Mouse (Mus musculus) intestine, postnatal 0 days (tissue): ENCODE results near the gene Trp53bp2. TPM values are rescaled to one million over a fixed set of nuclear protein-coding genes. Genes with fewer than 3 reads are reported as not detected.

Experiments used
- ATAC-seq: fragments of 200-750 bp; cut with Nextera tagmentation; 2 replicates; pipeline ENCODE4 v1.8.0; 2017; ENCODE audit warnings: mild to moderate bottlenecking, moderate TSS enrichment, moderate library complexity
- H3K27ac ChIP-seq: fragments of 300-500 bp; sonication (generic); 2 replicates; pipeline ENCODE4 v1.5.1; 2014; ENCODE audit warnings: mild to moderate bottlenecking, low read depth, low read length, moderate library complexity
- H3K27me3 ChIP-seq: fragments of 300-500 bp; sonication (generic); replicated peaks from 2 replicates; pipeline ENCODE4 v1.6.1; 2014; ENCODE audit warnings: low read length, mixed read lengths; ENCODE audit not compliant: control insufficient read depth, insufficient read depth
- H3K36me3 ChIP-seq: fragments of 300-500 bp; sonication (generic); 2 replicates; pipeline ENCODE4 v1.6.1; 2014; ENCODE audit warnings: mild to moderate bottlenecking, moderate library complexity; ENCODE audit not compliant: control insufficient read depth, insufficient read depth
- H3K4me1 ChIP-seq: fragments of 300-500 bp; sonication (generic); replicated peaks from 2 replicates; pipeline ENCODE4 v1.6.1; 2014; ENCODE audit warnings: antibody characterized with exemption, low read length, mixed read lengths; ENCODE audit not compliant: control insufficient read depth, insufficient read depth
- H3K4me2 ChIP-seq: fragments of 300-500 bp; sonication (generic); replicated peaks from 2 replicates; pipeline ENCODE4 v1.6.1; 2014; ENCODE audit warnings: low read depth, mild to moderate bottlenecking, moderate library complexity
- H3K4me3 ChIP-seq: fragments of 300-500 bp; sonication (generic); 2 replicates; pipeline ENCODE4 v1.5.1; 2014; ENCODE audit warnings: low read depth, low read length
- H3K9ac ChIP-seq: fragments of 300-500 bp; sonication (generic); 2 replicates; pipeline ENCODE4 v1.6.1; 2014; ENCODE audit warnings: mild to moderate bottlenecking, low read depth, low read length
- H3K9me3 ChIP-seq: fragments of 300-500 bp; sonication (generic); 2 replicates; pipeline ENCODE4 v1.6.1; 2016; ENCODE audit warnings: mixed run types; ENCODE audit not compliant: control insufficient read depth
- CTCF ChIP-seq: sonication (generic); IDR thresholded peaks from 2 replicates; pipeline ENCODE4 v1.5.1; 2016; ENCODE audit warnings: low read depth, mild to moderate bottlenecking, control low read depth, antibody characterized with exemption, moderate library complexity
- WGBS: fragments of 180-500 bp; shearing (Covaris S2); extraction: QIAGEN DNeasy Blood & Tissue Kit; methylation state at CpG from one replicate; pipeline ENCODE4 v1.1.7; 2014; 5-methylcytosine and 5-hydroxymethylcytosine counted together
- polyA plus RNA-seq: library from polyadenylated mRNA; unstranded; fragments of >200 nt; fragmentation: Nextera tagmentation; extraction: Ambion mirVana; gene quantifications from 2 replicates; pipeline ENCODE4 v1.2.1, GENCODE M21; 2015

Gene Trp53bp2
- polyA plus RNA-seq, 1 experiment from 2014 or later, result 10.8 TPM

DNA sequence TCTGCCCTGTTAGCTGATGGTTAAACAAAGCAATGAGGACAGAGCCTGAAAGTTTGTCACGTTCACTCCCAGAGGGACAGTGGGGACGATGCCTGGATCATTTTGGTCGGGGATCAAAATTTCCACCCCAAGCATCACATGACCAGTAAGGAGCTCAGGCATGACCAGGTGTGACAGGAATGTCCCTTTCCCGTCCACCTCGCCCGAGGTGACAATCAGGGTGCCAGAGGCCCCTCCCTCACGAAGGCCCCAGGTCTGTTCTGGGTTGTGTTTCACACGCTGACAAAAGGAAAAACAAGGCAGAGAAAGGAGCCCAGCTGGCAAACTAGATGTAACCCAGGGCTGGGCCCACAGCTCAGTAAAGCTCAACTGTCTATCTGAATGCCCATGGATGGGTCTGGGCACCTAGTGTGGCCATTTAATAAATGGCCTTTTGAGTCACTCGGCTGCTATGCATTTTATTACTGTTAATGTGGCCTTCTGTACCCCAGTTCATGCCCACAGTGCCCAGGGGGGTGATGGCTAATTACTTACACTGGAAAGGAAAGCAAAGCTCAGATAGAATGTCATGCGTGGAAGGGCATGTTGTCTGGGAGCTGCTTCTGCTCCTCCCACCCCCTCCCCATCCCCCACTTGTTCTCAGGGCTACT lies 72.8 kb downstream of the Trp53bp2 start:
- no peaks in the 10 kb centered on the region for H3K9me3 ChIP-seq
- peaks cover 8% of the 10 kb centered on the region; the same call in 1 of the 2 replicates for H3K4me1 ChIP-seq
- peaks cover 67% of the 10 kb centered on the region for H3K36me3 ChIP-seq
- H3K9ac ChIP-seq, result no peak overlapping the region
- H3K27ac ChIP-seq, result no peak overlapping the region
- ATAC-seq, result no peak
- WGBS, result 81% methylated on average over 10 of the region's 10 CpGs
- H3K4me3 ChIP-seq, result no peak overlapping the region
- no peak overlapping the region for H3K4me2 ChIP-seq
- no peak for TF ChIP-seq CTCF
- H3K27me3 ChIP-seq, result no peaks in the 10 kb centered on the region

DNA sequence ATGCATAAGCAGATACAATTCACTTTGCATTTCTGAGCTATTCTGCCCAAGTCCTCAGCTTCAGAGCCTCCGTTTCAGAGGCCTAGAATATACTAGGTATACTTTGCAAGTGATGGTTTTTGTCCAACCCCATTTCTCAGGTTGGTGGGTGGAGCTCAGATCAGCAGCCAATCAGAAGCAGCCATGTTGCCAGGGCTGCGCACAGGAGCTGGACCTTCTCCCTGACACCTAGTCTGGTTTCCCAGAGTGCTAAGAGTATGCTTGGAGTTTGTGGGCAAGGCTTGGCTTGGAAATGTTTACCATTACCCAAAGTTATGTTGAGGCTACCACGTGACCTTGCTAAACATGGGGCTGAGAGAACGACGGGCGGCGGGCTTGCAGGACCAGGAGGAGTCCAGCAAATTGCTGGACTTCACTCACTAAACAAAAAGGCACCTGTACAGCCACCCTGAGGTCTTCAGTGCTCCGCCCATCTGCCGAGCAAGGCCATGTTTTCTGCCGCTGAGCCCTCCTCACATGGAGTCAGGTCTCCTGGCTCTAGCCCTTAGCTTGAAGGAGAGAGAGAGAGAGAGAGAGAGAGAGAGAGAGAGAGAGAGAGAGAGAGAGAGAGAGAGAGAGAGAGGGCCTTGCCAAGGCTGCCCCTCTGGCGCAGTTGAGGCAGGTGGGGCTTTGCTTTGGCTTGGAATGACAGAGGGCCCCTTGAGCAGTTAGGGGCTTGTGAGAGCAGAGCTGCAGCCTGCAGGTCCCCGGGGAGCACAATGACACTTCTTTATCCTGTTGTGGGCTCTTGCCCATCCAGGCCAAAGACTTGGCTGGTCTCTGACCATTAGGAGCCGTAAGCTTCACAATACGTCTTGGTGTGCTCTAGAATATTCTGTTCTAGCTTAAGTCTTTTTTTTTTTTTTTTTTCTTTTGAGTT lies 74.3 kb downstream of the Trp53bp2 start:
- Histone ChIP-seq H3K4me3 (no peak overlapping the region), H3K9ac (no peak overlapping the region), H3K27me3 (no peaks in the 10 kb centered on the region), H3K27ac (no peak overlapping the region), H3K4me1 (peaks cover 8% of the 10 kb centered on the region; the same call in 1 of the 2 replicates), H3K9me3 (no peaks in the 10 kb centered on the region), H3K4me2 (no peak overlapping the region), H3K36me3 (peaks cover 55% of the 10 kb centered on the region)
- 89% methylated on average over 14 of the region's 14 CpGs for WGBS
- TF ChIP-seq CTCF, result no peak
- ATAC-seq, result no peak

- H3K36me3 ChIP-seq, result peaks cover 56% of the 10 kb centered on the region
- no peak for ATAC-seq
- H3K9ac ChIP-seq, result no peak overlapping the region
- no peaks in the 10 kb centered on the region for H3K9me3 ChIP-seq
- peaks cover 8% of the 10 kb centered on the region; the same call in 1 of the 2 replicates for H3K4me1 ChIP-seq
- no peak overlapping the region for H3K4me3 ChIP-seq
- TF ChIP-seq CTCF, result no peak
- no peak overlapping the region for H3K4me2 ChIP-seq
- H3K27ac ChIP-seq, result no peak overlapping the region
- H3K27me3 ChIP-seq, result no peaks in the 10 kb centered on the region
- 90% methylated on average over 12 of the region's 12 CpGs for WGBS
Observed at GRCm38 (mm10) chr1:182483910-182484274, 74.9 kb downstream of the Trp53bp2 start.

DNA sequence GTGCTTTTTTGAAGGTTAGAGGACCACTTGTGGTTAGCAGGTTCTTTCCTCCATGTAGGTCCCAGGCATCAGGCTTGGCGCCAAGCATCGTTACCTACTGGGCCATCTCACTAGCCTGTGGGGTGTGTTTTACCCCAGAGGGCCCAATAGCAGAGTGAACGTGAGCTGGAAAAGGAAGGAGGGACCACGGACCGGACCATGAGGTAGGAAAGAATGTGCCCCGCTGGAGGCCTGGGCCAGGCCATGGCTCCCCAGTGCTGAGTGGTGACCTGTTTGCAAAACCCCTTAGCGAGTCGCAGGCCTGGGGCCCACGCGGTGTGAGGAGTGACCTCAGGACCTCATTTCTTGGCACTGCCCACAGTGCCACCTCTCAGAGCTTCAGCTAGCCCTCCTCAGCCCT lies 79.5 kb downstream of the Trp53bp2 start:
- Histone ChIP-seq H3K9ac (no peak overlapping the region), H3K27ac (no peak overlapping the region), H3K27me3 (no peaks in the 10 kb centered on the region), H3K4me1 (no peaks in the 10 kb centered on the region), H3K9me3 (no peaks in the 10 kb centered on the region), H3K36me3 (peaks cover 41% of the 10 kb centered on the region; the same call in 1 of the 2 replicates), H3K4me3 (no peak overlapping the region), H3K4me2 (no peak overlapping the region)
- TF ChIP-seq CTCF, result no peak
- WGBS, result 95% methylated on average over 10 of the region's 10 CpGs
- no peak for ATAC-seq

- Histone ChIP-seq H3K4me1 (0 out of 2 replicates have a peak, but pooled peaks cover 4% of the 10 kb centered on the region), H3K36me3 (peaks cover 40% of the 10 kb centered on the region; the same call in 1 of the 2 replicates), H3K9ac (no peak overlapping the region), H3K9me3 (no peaks in the 10 kb centered on the region), H3K27me3 (no peaks in the 10 kb centered on the region), H3K4me2 (peak overlapping the region; percentile 40), H3K4me3 (no peak overlapping the region), H3K27ac (no peak overlapping the region)
- ATAC-seq, result peak; percentile 89
- 10% methylated on average over 21 of the region's 21 CpGs for WGBS
- peak; percentile 97 for TF ChIP-seq CTCF
Observed at GRCm38 (mm10) chr1:182489803-182490452, 81.0 kb downstream of the Trp53bp2 start.

- Histone ChIP-seq H3K27me3 (no peaks in the 10 kb centered on the region), H3K4me2 (no peak overlapping the region), H3K9ac (no peak overlapping the region), H3K4me3 (no peak overlapping the region), H3K36me3 (peaks cover 34% of the 10 kb centered on the region; the same call in 1 of the 2 replicates), H3K4me1 (peaks cover 9% of the 10 kb centered on the region; the same call in 1 of the 2 replicates), H3K27ac (no peak overlapping the region), H3K9me3 (no peaks in the 10 kb centered on the region)
- peak; percentile 52 for TF ChIP-seq CTCF
- WGBS, result 83% methylated on average over 7 of the region's 7 CpGs
- ATAC-seq, result no peak
Observed at GRCm38 (mm10) chr1:182490568-182490967, 81.6 kb downstream of the Trp53bp2 start.
